8 mouse cellular contexts compared by ENCODE assay signal in the genomic region with DNA sequence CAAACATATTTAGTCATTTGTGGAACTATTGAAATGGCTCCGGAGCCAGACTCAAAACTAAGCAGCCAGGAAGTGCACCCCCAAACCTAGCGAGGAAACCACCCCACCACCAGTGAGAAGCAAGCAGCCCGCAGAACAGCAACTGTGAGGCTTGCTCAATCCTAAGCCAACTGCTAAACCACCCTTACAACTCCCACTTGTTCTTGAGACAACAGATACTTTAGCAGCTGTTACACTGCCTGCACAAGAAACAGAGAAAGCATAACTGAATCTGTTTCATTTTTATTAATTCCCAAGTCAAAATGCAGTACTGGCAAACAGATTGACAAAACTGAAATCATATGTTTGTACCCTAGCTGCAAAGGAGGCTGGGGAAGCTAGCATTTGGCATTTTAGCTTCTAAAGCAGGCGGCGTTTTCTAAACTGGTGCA. TPM values are rescaled to one million over a fixed set of nuclear protein-coding genes. Genes with fewer than 3 reads are reported as not detected.
A peak's percentile ranks its signal among the peaks of the same experiment; 100 is the strongest.
DNase-seq lines count a peak whose midpoint lies in the region; TF ChIP-seq lines count a peak whose summit lies in the region.
"Had no signal": no experiment of that assay in that cellular context is flagged by ENCODE, and none has a peak within 500 bp of the region (broad histone marks: within the 10 kb centered on the region; RNA-seq: fewer than 3 reads in every experiment).

No protein-coding gene starts in this region.

- peak; percentile 98 for DNase-seq in 416B (ENCODE audit: low read depth)
- peak; percentile 70 for DNase-seq in T-cell, adult 2 months (ENCODE audit: low spot score)
- peak; percentile 68 to 91 for DNase-seq in layer of hippocampus, adult 2 months (ENCODE audit: low spot score in 2 of 2)
- DNase-seq in naive thymus-derived CD4-positive, alpha-beta T cell, adult 2 months (ENCODE audit: low read depth) = peak; percentile 66
- no peak for DNase-seq in adrenal gland, adult 2 months
- no peak for DNase-seq in cerebellum, adult 11 months
- no peak for DNase-seq in urinary bladder, postnatal 36 days (ENCODE audit: low spot score in 2 of 2)

- TF ChIP-seq CTCF in layer of hippocampus, adult 2 months (conservative IDR thresholded peaks at IDR 0.05) = no peak

- no peak overlapping the region for H3K4me3 ChIP-seq in layer of hippocampus, adult 2 months
- H3K4me3 ChIP-seq: neural tube, embryonic 13.5 days had no signal

- H3K27ac ChIP-seq in layer of hippocampus, adult 2 months = peak overlapping the region; percentile 54; the same call in 1 of the 2 replicates
- H3K27ac ChIP-seq: neural tube, embryonic 13.5 days had no signal

RNA-seq across cellular contexts. Expression of gene Parp8, which starts 23.2 kb away (rescaled TPM):
- total RNA-seq in layer of hippocampus, adult 2 months (2021) = 10 to 100 TPM; 34.6 to 37.6 TPM
- total RNA-seq in adrenal gland, adult 2 months (2021) = 10 to 100 TPM; 10.3 to 14.1 TPM
- 2.9 and 3.5 TPM in 2 replicates for polyA plus RNA-seq in adrenal gland, adult 2 months (2012; rRNA removed)

Comparison
In these comparisons a context has a peak if more than half of its experiments do, and no peak if none do; other contexts are left out.
1. DNase-seq: peak in 416B (single experiment), T-cell, adult 2 months (single experiment), layer of hippocampus, adult 2 months (2 of 2) and naive thymus-derived CD4-positive, alpha-beta T cell, adult 2 months (single experiment); none in adrenal gland, adult 2 months (single experiment), cerebellum, adult 11 months (single experiment) and urinary bladder, postnatal 36 days (0 of 2).